Mouse (Mus musculus): ENCODE data around the gene Dnajc14. TPM values are rescaled to one million over a fixed set of nuclear protein-coding genes. Genes with fewer than 3 reads are reported as not detected.
"Not testable (repeated sequence)": the region's sequence is repeated elsewhere in the genome, so short reads cannot be mapped to it uniquely, and the experiment has no call there.

The Dnajc14 gene
- polyA plus RNA-seq, 1 experiment from 2014 or later: 64.1 TPM

DNA sequence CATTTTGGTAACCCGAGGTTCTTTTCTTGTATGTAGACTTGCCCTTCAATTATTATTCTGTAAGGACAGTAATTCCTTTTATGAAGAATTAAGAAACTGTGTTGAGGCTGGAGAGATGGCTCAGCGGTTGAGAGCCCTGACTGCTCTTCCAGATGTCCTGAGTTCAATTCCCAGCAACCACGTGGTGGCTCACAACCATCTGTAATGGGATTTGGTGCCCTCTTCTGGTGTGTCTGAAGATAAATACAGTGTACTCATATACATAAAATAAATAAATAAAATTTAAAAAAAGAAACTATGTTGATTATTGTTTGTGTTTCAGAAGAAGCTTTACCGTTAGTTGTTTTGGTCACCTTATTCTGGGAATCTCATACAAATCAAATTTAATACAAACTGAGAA lies 19.2 kb downstream of the Dnajc14 start:
- Histone ChIP-seq H3K36me3 (peaks cover 34% of the 10 kb centered on the region), H3K4me1 (peaks cover 18% of the 10 kb centered on the region), H3K4me2 (replicated peaks) (peak overlapping the region; percentile 75)
- H3K4me3 ChIP-seq; H3K9me3 ChIP-seq (replicated peaks); H3K9ac ChIP-seq; ATAC-seq (ENCODE audit: low FRiP score); H3K27ac ChIP-seq; H3K27me3 ChIP-seq: not testable (repeated sequence)
- 77% methylated on average over 4 of the region's 4 CpGs for WGBS

GRCm38 (mm10) chr10:128823821-128824220 lies 20.0 kb downstream of the Dnajc14 start:
- 97% methylated on average over 9 of the region's 9 CpGs for WGBS
- no peak for ATAC-seq (ENCODE audit: low FRiP score)
- H3K36me3 ChIP-seq: peaks cover 29% of the 10 kb centered on the region

DNA sequence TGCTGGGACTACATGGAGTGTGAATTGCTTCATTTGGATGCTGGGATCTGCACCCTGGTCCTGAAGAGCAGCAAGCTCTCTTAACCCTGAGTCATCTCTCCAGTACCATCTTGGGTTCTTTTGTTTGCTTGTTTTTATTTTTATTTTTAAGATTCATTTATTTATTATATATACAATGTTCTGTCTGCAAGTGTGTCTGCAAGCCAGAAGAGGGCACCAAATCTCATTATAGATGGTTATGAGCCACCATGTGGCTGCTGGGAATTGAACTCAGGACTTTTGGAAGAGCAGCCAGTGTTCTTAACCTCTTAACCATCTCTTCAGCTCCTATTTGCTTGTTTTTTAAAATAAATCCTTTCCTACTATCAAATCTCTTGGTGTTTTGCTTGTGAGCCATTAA lies 33.5 kb downstream of the Dnajc14 start:
- Histone ChIP-seq H3K27ac (no peak overlapping the region), H3K4me2 (replicated peaks) (no peak overlapping the region), H3K4me1 (no peaks in the 10 kb centered on the region), H3K9ac (no peak overlapping the region), H3K36me3 (peaks cover 71% of the 10 kb centered on the region), H3K4me3 (no peak overlapping the region), H3K9me3 (replicated peaks) (no peaks in the 10 kb centered on the region), H3K27me3 (no peaks in the 10 kb centered on the region)
- ATAC-seq (ENCODE audit: low FRiP score): no peak

More at GRCm38 (mm10) chr10:128823821-128824220, 20.0 kb downstream of the Dnajc14 start:
- no peak overlapping the region for H3K9ac ChIP-seq
- H3K4me3 ChIP-seq: no peak overlapping the region
- no peaks in the 10 kb centered on the region for H3K9me3 ChIP-seq (replicated peaks)
- H3K4me2 ChIP-seq (replicated peaks): no peak overlapping the region
- peaks cover 18% of the 10 kb centered on the region for H3K4me1 ChIP-seq
- no peaks in the 10 kb centered on the region for H3K27me3 ChIP-seq
- no peak overlapping the region for H3K27ac ChIP-seq

- no peak overlapping the region for H3K9ac ChIP-seq
- H3K36me3 ChIP-seq: peaks cover 65% of the 10 kb centered on the region
- no peaks in the 10 kb centered on the region for H3K27me3 ChIP-seq
These were observed 35.6 kb downstream of the Dnajc14 start for GRCm38 (mm10) chr10:128839434-128839833.

DNA sequence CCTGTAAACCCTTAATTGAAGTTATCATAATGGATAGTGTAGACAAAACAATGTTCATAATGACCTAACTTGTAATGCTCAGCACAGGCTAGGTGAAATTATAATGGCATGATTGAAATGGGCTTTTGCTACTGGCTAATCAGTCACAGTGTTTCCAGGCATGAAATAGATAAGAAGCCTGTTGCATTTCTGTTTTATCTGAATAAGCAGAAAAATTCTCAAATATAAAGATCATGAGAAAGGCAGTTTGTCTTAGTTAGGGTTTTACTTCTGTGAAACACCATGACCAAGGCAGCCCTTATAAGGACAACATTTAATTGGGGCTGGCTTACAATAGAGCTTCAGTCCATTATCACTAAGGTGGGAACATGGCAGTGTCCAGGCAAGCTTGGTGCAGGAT lies 36.8 kb downstream of the Dnajc14 start:
- Histone ChIP-seq H3K27ac (no peak overlapping the region), H3K27me3 (no peaks in the 10 kb centered on the region), H3K36me3 (peaks cover 56% of the 10 kb centered on the region), H3K9me3 (replicated peaks) (no peaks in the 10 kb centered on the region), H3K4me2 (replicated peaks) (no peak overlapping the region), H3K9ac (no peak overlapping the region), H3K4me3 (no peak overlapping the region), H3K4me1 (no peaks in the 10 kb centered on the region)
- no peak for ATAC-seq (ENCODE audit: low FRiP score)

More at GRCm38 (mm10) chr10:128839434-128839833, 35.6 kb downstream of the Dnajc14 start:
- Histone ChIP-seq H3K4me1 (no peaks in the 10 kb centered on the region), H3K9me3 (replicated peaks) (no peaks in the 10 kb centered on the region), H3K27ac (no peak overlapping the region), H3K4me3 (no peak overlapping the region), H3K4me2 (replicated peaks) (no peak overlapping the region)
- no peak for ATAC-seq (ENCODE audit: low FRiP score)

GRCm38 (mm10) chr10:128843260-128843659 lies 39.4 kb downstream of the Dnajc14 start:
- Histone ChIP-seq H3K9me3 (replicated peaks) (no peaks in the 10 kb centered on the region), H3K4me2 (replicated peaks) (no peak overlapping the region), H3K36me3 (peaks cover 50% of the 10 kb centered on the region), H3K4me1 (0 out of 2 replicates have a peak, but pooled peaks cover 2% of the 10 kb centered on the region), H3K9ac (no peak overlapping the region), H3K27me3 (no peaks in the 10 kb centered on the region), H3K4me3 (no peak overlapping the region), H3K27ac (no peak overlapping the region)
- 95% methylated on average over 5 of the region's 5 CpGs for WGBS
- no peak for ATAC-seq (ENCODE audit: low FRiP score)

DNA sequence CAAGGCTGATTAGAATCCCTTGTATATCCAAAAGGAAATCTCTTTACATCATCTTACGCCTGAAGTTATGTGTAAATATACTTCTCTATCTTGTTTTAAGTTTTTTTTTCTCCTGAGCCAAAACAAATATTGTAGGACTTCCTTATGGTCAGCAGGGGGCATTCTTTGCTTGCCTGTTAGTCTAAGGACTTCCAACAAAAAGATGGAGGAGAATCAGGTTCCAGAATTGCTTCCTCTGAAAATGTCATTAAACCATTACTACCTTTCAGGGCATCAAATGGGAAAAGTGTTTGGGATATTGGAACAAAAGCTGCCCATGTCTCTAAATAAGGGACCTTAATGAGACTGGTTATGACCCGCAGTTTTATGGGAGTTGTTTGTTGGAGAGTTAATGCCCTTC lies 41.7 kb downstream of the Dnajc14 start:
- Histone ChIP-seq H3K4me2 (replicated peaks) (no peak overlapping the region), H3K27me3 (no peaks in the 10 kb centered on the region), H3K4me3 (no peak overlapping the region), H3K4me1 (0 out of 2 replicates have a peak, but pooled peaks cover 2% of the 10 kb centered on the region), H3K9ac (no peak overlapping the region), H3K36me3 (peaks cover 55% of the 10 kb centered on the region), H3K9me3 (replicated peaks) (no peaks in the 10 kb centered on the region), H3K27ac (no peak overlapping the region)
- no peak for ATAC-seq (ENCODE audit: low FRiP score)
- 78% methylated on average over 2 of the region's 2 CpGs for WGBS

DNA sequence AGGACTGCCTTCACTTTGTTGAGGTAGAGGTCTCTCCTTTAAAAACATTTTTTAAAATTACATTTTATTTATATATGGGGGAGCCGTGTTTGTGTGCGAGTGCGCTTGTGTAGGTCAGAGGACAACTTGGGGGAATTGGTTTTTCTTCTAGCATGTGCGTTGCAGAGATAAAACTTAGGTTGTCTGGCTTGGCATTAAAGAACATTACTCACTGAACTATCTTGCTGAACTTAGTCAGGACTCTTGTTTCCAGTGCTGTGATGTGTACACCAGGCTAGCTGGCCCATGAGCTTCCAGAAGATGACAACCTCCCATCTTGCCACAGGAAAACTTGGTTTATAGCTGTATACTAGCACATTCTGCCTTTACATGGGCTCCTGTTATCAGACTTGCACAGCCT lies 42.8 kb downstream of the Dnajc14 start:
- H3K4me3 ChIP-seq: no peak overlapping the region
- no peak for ATAC-seq (ENCODE audit: low FRiP score)
- H3K4me2 ChIP-seq (replicated peaks): no peak overlapping the region
- peaks cover 50% of the 10 kb centered on the region for H3K36me3 ChIP-seq
- no peaks in the 10 kb centered on the region for H3K27me3 ChIP-seq
- 0 out of 2 replicates have a peak, but pooled peaks cover 2% of the 10 kb centered on the region for H3K4me1 ChIP-seq
- no peaks in the 10 kb centered on the region for H3K9me3 ChIP-seq (replicated peaks)
- no peak overlapping the region for H3K9ac ChIP-seq
- H3K27ac ChIP-seq: no peak overlapping the region
- 100% methylated on average over 4 of the region's 4 CpGs for WGBS

GRCm38 (mm10) chr10:128848426-128848825 lies 44.6 kb downstream of the Dnajc14 start:
- H3K36me3 ChIP-seq: peaks cover 40% of the 10 kb centered on the region
- H3K4me2 ChIP-seq (replicated peaks): no peak overlapping the region
- H3K27ac ChIP-seq: no peak overlapping the region
- ATAC-seq (ENCODE audit: low FRiP score): no peak
- H3K4me1 ChIP-seq: 0 out of 2 replicates have a peak, but pooled peaks cover 2% of the 10 kb centered on the region
- no peak overlapping the region for H3K4me3 ChIP-seq
- no peaks in the 10 kb centered on the region for H3K27me3 ChIP-seq
- H3K9me3 ChIP-seq (replicated peaks): no peaks in the 10 kb centered on the region
- 80% methylated on average over 2 of the region's 2 CpGs for WGBS
- H3K9ac ChIP-seq: no peak overlapping the region

GRCm38 (mm10) chr10:128850339-128850738 lies 46.5 kb downstream of the Dnajc14 start:
- no peak for ATAC-seq (ENCODE audit: low FRiP score)
- Histone ChIP-seq H3K9ac (no peak overlapping the region), H3K36me3 (peaks cover 44% of the 10 kb centered on the region), H3K4me1 (0 out of 2 replicates have a peak, but pooled peaks cover 2% of the 10 kb centered on the region), H3K27ac (no peak overlapping the region), H3K4me3 (no peak overlapping the region), H3K4me2 (replicated peaks) (no peak overlapping the region), H3K9me3 (replicated peaks) (no peaks in the 10 kb centered on the region), H3K27me3 (no peaks in the 10 kb centered on the region)
- 75% methylated on average over 3 of the region's 3 CpGs for WGBS

GRCm38 (mm10) chr10:128861176-128861575 lies 57.3 kb downstream of the Dnajc14 start:
- Histone ChIP-seq H3K9me3 (replicated peaks) (no peaks in the 10 kb centered on the region), H3K4me2 (replicated peaks) (no peak overlapping the region), H3K4me1 (no peaks in the 10 kb centered on the region), H3K27me3 (no peaks in the 10 kb centered on the region), H3K9ac (no peak overlapping the region), H3K4me3 (no peak overlapping the region), H3K36me3 (peaks cover 31% of the 10 kb centered on the region), H3K27ac (no peak overlapping the region)
- ATAC-seq (ENCODE audit: low FRiP score): no peak

GRCm38 (mm10) chr10:128866042-128866441 lies 62.2 kb downstream of the Dnajc14 start:
- Histone ChIP-seq H3K27ac (no peak overlapping the region), H3K4me3 (no peak overlapping the region)
- 86% methylated on average over 3 of the region's 3 CpGs for WGBS

GRCm38 (mm10) chr10:128866518-128866917 lies 62.7 kb downstream of the Dnajc14 start:
- Histone ChIP-seq H3K27ac (no peak overlapping the region), H3K36me3 (peaks cover 29% of the 10 kb centered on the region), H3K9me3 (replicated peaks) (no peaks in the 10 kb centered on the region), H3K4me1 (no peaks in the 10 kb centered on the region), H3K27me3 (no peaks in the 10 kb centered on the region), H3K4me2 (replicated peaks) (no peak overlapping the region), H3K9ac (no peak overlapping the region), H3K4me3 (no peak overlapping the region)
- WGBS: 96% methylated on average over 1 of the region's 1 CpGs
- ATAC-seq (ENCODE audit: low FRiP score): no peak

More at GRCm38 (mm10) chr10:128866042-128866441, 62.2 kb downstream of the Dnajc14 start:
- Histone ChIP-seq H3K4me2 (replicated peaks) (no peak overlapping the region), H3K9ac (no peak overlapping the region), H3K9me3 (replicated peaks) (no peaks in the 10 kb centered on the region), H3K4me1 (no peaks in the 10 kb centered on the region), H3K27me3 (no peaks in the 10 kb centered on the region), H3K36me3 (peaks cover 25% of the 10 kb centered on the region)
- no peak for ATAC-seq (ENCODE audit: low FRiP score)
